Mouse (Mus musculus): ENCODE measurements at regions not wholly inside any gene's neighbourhood (a gene's known extent, or its start where the extent isn't known, plus 50 kb on each side); places are given as distances from the start of the nearest gene placed in this dataset.

DNA sequence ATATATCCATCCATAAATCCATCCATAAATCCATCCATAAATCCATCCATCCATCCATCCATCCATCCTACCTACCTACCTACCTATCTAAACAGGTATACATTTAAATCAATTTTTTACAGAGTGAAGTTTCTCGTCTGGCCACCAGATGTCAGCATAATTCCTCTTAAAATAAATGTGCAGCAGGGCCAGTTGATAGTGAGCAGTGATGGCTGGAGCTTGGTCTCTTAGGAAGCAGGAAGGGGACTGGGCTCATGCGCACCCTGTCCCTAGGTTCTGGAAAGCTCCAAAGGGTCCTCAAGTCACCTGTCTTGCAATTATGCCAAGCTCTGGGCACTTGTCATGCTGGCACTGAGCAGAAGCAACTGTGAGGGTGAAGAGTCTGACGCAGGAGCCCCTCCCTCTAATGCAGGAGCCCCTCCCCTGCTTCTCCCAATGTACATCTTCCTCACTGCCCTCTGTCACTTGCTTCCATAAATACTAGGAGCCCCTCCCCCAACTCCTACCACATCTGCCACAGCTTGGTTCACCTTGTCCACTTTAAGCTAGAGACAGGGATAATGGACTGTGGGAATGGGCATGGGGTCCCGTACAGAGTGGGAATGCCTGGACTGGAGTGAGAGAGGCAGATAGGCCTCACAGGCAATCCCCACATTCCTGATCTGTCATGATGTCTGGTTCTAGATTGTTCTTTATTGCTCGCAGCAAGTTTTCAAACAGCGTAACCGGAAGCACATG is 116.9 kb downstream of the Tex29 start:
- 64% methylated on average over 7 of the region's 7 CpGs for WGBS (ENCODE audit: missing documents)
- Histone ChIP-seq H3K79me2 (ENCODE audit: inconsistent target) (no peaks in the 10 kb centered on the region), H3K27ac (no peak overlapping the region)

GRCm38 (mm10) chr8:11958176-11958575 is 117.9 kb downstream of the Tex29 start:
- Histone ChIP-seq H3K4me3 (ENCODE audit: inconsistent target) (no peak overlapping the region), H3K36me3 (ENCODE audit: inconsistent target) (no peaks in the 10 kb centered on the region), H3K27ac (no peak overlapping the region), H3K79me2 (ENCODE audit: inconsistent target) (no peaks in the 10 kb centered on the region)
- WGBS (ENCODE audit: missing documents), result 68% methylated on average over 5 of the region's 5 CpGs

More for the DNA sequence above, 116.9 kb downstream of the Tex29 start:
- no peaks in the 10 kb centered on the region for H3K36me3 ChIP-seq (ENCODE audit: inconsistent target)
- no peak overlapping the region for H3K4me3 ChIP-seq (ENCODE audit: inconsistent target)

DNA sequence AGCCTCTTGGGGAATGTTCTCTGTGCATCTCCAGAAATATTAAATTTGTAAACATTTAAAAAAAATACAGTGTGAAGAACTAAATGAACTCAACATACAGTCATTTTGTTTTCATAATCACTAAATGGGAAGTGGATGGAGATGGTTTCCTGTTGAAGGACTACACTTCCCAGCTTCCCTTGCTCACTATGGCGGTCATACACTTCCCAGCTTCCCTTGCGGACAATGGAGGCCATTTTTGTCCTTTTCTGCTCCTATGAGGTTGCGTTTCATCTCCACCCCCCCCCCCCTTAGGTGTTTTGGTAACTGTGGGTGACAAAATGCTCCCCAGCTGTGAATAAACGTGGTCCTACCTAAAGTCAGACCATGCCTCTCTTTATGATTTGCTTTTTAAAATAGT is 119.2 kb downstream of the Tex29 start:
- WGBS (ENCODE audit: missing documents), result 80% methylated on average over 4 of the region's 4 CpGs
- H3K36me3 ChIP-seq (ENCODE audit: inconsistent target), result no peaks in the 10 kb centered on the region
- no peaks in the 10 kb centered on the region for H3K79me2 ChIP-seq (ENCODE audit: inconsistent target)
- H3K27ac ChIP-seq, result no peak overlapping the region
- H3K4me3 ChIP-seq (ENCODE audit: inconsistent target), result no peak overlapping the region

DNA sequence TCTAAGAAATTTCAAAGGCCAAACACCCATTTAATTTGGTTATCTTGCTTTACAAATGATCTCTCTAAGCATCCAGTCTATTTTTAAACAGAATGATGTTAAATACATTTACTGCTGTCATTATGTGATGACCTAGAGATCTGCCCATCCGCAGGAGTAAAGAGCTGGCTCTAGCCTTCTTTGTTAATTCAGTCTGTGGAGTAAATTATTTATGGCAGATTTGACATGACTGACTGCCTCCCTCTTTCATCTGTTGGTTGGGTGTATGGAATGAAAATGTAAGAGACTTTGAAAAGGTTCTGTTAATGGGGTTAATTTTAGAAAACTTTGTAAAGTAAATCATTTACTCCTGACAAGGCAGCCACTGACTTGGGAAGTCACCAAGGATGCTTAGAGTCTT is 123.3 kb downstream of the Tex29 start:
- Histone ChIP-seq H3K36me3 (ENCODE audit: inconsistent target) (no peaks in the 10 kb centered on the region), H3K4me3 (ENCODE audit: inconsistent target) (no peak overlapping the region), H3K79me2 (ENCODE audit: inconsistent target) (no peaks in the 10 kb centered on the region), H3K27ac (no peak overlapping the region)
- WGBS (ENCODE audit: missing documents), result 88% methylated on average over 1 of the region's 1 CpGs

GRCm38 (mm10) chr8:11967670-11968069 is 127.4 kb downstream of the Tex29 start:
- no peak overlapping the region for H3K27ac ChIP-seq
- WGBS (ENCODE audit: missing documents), result 93% methylated on average over 7 of the region's 7 CpGs
- no peaks in the 10 kb centered on the region for H3K79me2 ChIP-seq (ENCODE audit: inconsistent target)
- H3K4me3 ChIP-seq (ENCODE audit: inconsistent target), result no peak overlapping the region
- H3K36me3 ChIP-seq (ENCODE audit: inconsistent target), result no peaks in the 10 kb centered on the region

GRCm38 (mm10) chr8:11970515-11970914 is 130.2 kb downstream of the Tex29 start:
- no peaks in the 10 kb centered on the region for H3K36me3 ChIP-seq (ENCODE audit: inconsistent target)
- WGBS (ENCODE audit: missing documents), result 88% methylated on average over 9 of the region's 9 CpGs
- H3K27ac ChIP-seq, result no peak overlapping the region
- H3K4me3 ChIP-seq (ENCODE audit: inconsistent target), result no peak overlapping the region
- no peaks in the 10 kb centered on the region for H3K79me2 ChIP-seq (ENCODE audit: inconsistent target)

DNA sequence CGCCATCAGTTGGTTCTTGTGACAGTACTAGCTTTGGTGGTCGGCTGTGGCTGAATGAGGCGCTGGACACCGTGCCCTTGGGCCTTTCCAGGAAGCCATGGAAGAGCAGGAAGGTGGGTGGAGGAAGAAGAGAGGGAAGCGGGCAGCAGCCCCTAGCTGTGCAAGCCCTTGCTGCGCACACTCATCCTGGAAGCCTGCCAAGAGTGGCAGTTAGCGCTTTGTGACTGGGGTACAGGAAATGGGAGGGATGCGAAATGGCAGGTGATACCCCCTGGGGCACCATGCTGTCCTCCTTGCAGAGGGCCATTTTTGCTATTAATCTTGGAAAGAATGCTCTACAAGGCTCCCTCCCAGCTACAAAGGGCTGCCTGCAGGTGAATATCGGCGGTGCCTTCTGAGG is 133.2 kb downstream of the Tex29 start:
- Histone ChIP-seq H3K36me3 (ENCODE audit: inconsistent target) (no peaks in the 10 kb centered on the region), H3K4me3 (ENCODE audit: inconsistent target) (no peak overlapping the region), H3K27ac (no peak overlapping the region), H3K79me2 (ENCODE audit: inconsistent target) (no peaks in the 10 kb centered on the region)
- WGBS (ENCODE audit: missing documents), result 33% methylated on average over 10 of the region's 10 CpGs

DNA sequence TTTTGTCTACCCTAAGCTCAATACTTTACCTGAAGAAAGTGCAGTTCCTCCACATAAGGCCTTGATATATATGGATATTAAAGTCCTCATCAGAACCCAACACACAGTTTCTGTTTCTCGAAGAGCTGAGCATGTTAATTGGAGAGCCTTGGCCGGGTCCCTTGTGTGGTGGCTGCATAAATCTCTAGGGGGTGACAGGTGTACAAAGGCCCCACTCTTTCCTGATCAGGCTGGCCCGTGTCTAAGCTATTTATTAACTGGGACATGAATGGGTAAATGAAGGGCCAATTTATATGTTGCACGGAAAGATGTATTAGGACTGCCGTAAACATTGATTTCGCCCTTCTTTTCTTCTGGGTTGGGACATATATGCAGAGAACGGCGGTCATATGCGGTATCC is 136.8 kb downstream of the Tex29 start:
- H3K27ac ChIP-seq, result no peak overlapping the region
- WGBS (ENCODE audit: missing documents), result 73% methylated on average over 9 of the region's 9 CpGs
- H3K36me3 ChIP-seq (ENCODE audit: inconsistent target), result no peaks in the 10 kb centered on the region
- H3K4me3 ChIP-seq (ENCODE audit: inconsistent target), result no peak overlapping the region
- no peaks in the 10 kb centered on the region for H3K79me2 ChIP-seq (ENCODE audit: inconsistent target)

DNA sequence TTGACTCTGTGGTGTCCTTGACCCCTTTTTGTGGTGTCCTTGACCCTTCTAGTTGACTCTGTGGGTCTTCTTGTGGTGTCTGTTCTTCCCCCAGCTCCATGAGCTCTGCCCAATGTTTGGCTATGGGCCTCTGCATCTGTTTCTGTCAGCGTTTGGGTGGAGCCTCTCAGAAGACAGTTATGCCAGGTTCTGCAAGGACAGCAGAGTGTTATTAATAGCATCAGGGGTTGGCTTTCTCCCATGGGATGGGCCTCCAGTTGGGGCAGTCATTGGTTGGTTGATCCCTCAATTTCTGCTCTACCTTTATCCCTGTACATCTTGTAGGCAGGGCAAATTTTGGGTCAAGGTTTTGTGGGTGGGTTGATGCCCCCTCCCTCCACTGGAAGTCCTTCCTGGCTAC is 138.8 kb downstream of the Tex29 start:
- Histone ChIP-seq H3K27ac (no peak overlapping the region), H3K36me3 (ENCODE audit: inconsistent target) (no peaks in the 10 kb centered on the region), H3K79me2 (ENCODE audit: inconsistent target) (no peaks in the 10 kb centered on the region), H3K4me3 (ENCODE audit: inconsistent target) (no peak overlapping the region)
- 64% methylated on average over 1 of the region's 1 CpGs for WGBS (ENCODE audit: missing documents)

GRCm38 (mm10) chr8:11981458-11981857 is 141.2 kb downstream of the Tex29 start:
- H3K4me3 ChIP-seq (ENCODE audit: inconsistent target), result no peak overlapping the region
- H3K27ac ChIP-seq, result no peak overlapping the region
- WGBS (ENCODE audit: missing documents), result 50% methylated on average over 2 of the region's 2 CpGs
- no peaks in the 10 kb centered on the region for H3K36me3 ChIP-seq (ENCODE audit: inconsistent target)
- no peaks in the 10 kb centered on the region for H3K79me2 ChIP-seq (ENCODE audit: inconsistent target)

GRCm38 (mm10) chr8:11990024-11990423 is 149.8 kb downstream of the Tex29 start:
- H3K27ac ChIP-seq, result no peak overlapping the region
- WGBS (ENCODE audit: missing documents), result 90% methylated on average over 20 of the region's 20 CpGs

DNA sequence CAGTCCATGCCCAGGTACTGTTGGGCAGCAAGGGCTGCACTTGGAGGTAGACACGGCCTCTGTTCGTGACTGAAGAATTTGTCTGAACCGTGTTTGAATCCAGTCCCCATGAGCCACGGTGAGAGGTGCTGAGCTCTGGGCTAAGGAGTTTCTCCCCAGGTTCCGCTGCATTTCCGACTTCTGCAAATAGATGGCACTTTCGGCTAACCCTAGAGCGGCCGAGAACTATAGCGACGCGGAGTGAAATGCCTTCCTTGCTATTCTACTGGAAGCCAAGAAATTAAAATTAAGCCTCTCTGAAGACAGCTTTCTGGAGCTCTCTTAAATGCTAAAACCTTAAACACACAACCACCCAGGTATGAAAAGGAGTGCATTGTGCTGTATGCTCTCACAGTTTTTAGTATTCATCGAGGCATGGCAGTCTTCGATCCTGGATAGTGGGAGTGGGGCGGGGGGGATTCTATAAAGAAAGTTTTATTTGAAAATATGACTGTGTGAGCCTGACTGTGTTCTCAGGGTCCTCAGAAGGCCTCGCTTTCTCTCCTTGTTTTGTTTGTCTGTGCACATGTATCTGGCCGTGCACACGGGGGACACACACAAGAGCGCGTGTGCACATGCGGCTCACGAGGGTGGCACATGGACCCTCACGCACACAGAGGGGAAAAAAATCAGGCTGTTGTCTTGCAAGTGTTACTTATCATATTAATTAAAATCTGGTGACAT is 159.6 kb downstream of the Tex29 start:
- WGBS (ENCODE audit: missing documents), result 37% methylated on average over 23 of the region's 23 CpGs
- Histone ChIP-seq H3K36me3 (ENCODE audit: inconsistent target) (no peaks in the 10 kb centered on the region), H3K4me3 (ENCODE audit: inconsistent target) (no peak overlapping the region), H3K79me2 (ENCODE audit: inconsistent target) (no peaks in the 10 kb centered on the region), H3K27ac (no peak overlapping the region)

More at GRCm38 (mm10) chr8:11990024-11990423, 149.8 kb downstream of the Tex29 start:
- Histone ChIP-seq H3K79me2 (ENCODE audit: inconsistent target) (no peaks in the 10 kb centered on the region), H3K36me3 (ENCODE audit: inconsistent target) (no peaks in the 10 kb centered on the region), H3K4me3 (ENCODE audit: inconsistent target) (no peak overlapping the region)

DNA sequence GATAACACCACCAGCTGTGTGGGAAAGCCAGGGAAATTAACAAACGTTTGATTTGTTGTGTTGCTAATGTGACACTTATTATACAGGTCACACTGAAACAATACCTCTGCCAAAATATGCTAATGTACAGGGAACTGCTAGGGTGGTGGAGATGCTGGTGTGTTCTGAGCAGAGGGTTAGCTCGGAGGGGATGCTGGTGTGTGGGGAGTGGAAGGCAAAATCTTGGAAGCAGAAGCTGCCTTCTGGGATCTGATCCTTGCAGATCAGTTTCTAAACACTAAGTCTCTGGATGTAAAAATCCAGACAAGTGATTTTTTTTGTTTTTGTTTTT is 160.2 kb downstream of the Tex29 start:
- WGBS (ENCODE audit: missing documents), result 50% methylated on average over 2 of the region's 2 CpGs
- no peak overlapping the region for H3K4me3 ChIP-seq (ENCODE audit: inconsistent target)
- no peak overlapping the region for H3K27ac ChIP-seq
- H3K79me2 ChIP-seq (ENCODE audit: inconsistent target), result no peaks in the 10 kb centered on the region
- no peaks in the 10 kb centered on the region for H3K36me3 ChIP-seq (ENCODE audit: inconsistent target)

DNA sequence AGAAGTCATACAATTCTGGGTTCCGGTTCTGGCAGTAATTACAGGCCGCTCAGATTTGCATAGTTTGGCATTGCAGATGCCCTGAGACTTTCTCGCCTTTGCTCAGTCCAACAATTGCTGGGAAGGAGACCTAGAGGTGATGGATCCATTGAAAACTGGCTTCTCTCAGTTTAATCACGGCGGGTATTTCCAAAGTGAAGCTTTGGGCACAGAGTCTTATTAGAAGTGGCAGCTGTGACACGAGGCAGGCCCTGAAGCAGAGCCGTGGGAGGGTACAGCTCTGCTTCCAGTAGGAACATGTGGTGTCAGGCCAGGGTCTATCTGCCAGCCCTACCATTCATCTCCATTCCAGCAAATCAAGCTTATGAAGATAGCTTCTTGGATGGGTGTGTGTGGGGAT is 164.0 kb downstream of the Tex29 start:
- H3K36me3 ChIP-seq (ENCODE audit: inconsistent target), result no peaks in the 10 kb centered on the region
- 92% methylated on average over 7 of the region's 7 CpGs for WGBS (ENCODE audit: missing documents)
- H3K27ac ChIP-seq, result no peak overlapping the region

DNA sequence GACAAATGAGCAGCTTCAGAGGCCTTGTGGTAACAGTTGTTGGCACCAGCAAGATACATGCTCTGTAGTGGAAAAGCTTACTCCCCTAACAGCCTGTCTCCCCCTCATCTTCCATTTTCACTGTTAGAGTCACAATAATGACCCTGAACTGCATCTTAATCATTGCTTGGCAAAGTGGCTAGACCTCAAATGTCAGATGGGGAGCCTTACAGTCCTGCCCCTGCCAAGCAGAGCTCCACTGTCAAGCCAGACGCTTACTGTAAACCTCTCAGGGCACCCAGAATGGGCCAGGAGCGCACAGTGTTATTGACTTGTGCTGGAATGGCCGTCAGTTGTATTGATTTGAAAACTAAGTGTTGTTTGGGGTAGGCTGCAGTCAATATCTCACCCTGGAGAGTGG is 172.5 kb downstream of the Tex29 start:
- H3K27ac ChIP-seq, result no peak overlapping the region
- 97% methylated on average over 3 of the region's 3 CpGs for WGBS (ENCODE audit: missing documents)
- H3K79me2 ChIP-seq (ENCODE audit: inconsistent target), result no peaks in the 10 kb centered on the region
- H3K36me3 ChIP-seq (ENCODE audit: inconsistent target), result no peaks in the 10 kb centered on the region
- H3K4me3 ChIP-seq (ENCODE audit: inconsistent target), result no peak overlapping the region

More for the DNA sequence above, 164.0 kb downstream of the Tex29 start:
- no peak overlapping the region for H3K4me3 ChIP-seq (ENCODE audit: inconsistent target)
- no peaks in the 10 kb centered on the region for H3K79me2 ChIP-seq (ENCODE audit: inconsistent target)
